Comparison of ENCODE assay signal across 7 mouse cellular contexts in genomic region chr4:154877864-154878548, GRCm38 (mm10). TPM values are rescaled to one million over a fixed set of nuclear protein-coding genes. Genes with fewer than 3 reads are reported as not detected.
DNase-seq lines count a peak whose midpoint lies in the region; ATAC-seq lines count a peak whose summit lies in the region.

No protein-coding gene starts in this region.

- no peaks in the 10 kb centered on the region for H3K36me3 ChIP-seq in intestine, embryonic 14.5 days (ENCODE audit: control insufficient read depth, insufficient read depth, low read length)
- no peaks in the 10 kb centered on the region for H3K36me3 ChIP-seq in midbrain, embryonic 10.5 days

- peak overlapping the region; percentile 56 for H3K4me2 ChIP-seq in intestine, embryonic 14.5 days (ENCODE audit: low read length)

- DNase-seq in adrenal gland, adult 18-20 months (ENCODE audit: low spot score in 2 of 2): peak; percentile 90 to 96
- peak; percentile 97 for DNase-seq in embryo, embryonic 11 days
- DNase-seq in gastrocnemius, postnatal 25 days: peak; percentile 82
- peak; percentile 98 for DNase-seq in intestine, embryonic 14.5 days (ENCODE audit: low spot score)
- DNase-seq in left cerebral cortex, postnatal 25 days (ENCODE audit: low spot score in 2 of 2): peak; percentile 90 to 92
- DNase-seq in midbrain, embryonic 10.5 days (ENCODE audit: low spot score): peak; percentile 95
- peak; percentile 99 for DNase-seq in right cerebral cortex, postnatal 4 days

- H3K9ac ChIP-seq in intestine, embryonic 14.5 days (ENCODE audit: low read length): peak overlapping the region; percentile 33; the same call in 1 of the 2 replicates

- H3K4me1 ChIP-seq in intestine, embryonic 14.5 days (replicated peaks; ENCODE audit: control insufficient read depth, insufficient read depth, low read length): no peaks in the 10 kb centered on the region; the same call in 1 of the 2 replicates
- H3K4me1 ChIP-seq in midbrain, embryonic 10.5 days: peaks cover 33% of the 10 kb centered on the region

- H3K27me3 ChIP-seq in intestine, embryonic 14.5 days (replicated peaks; ENCODE audit: control insufficient read depth, insufficient read depth, low read length): 0 out of 2 replicates have a peak, but pooled peaks cover 2% of the 10 kb centered on the region
- H3K27me3 ChIP-seq in midbrain, embryonic 10.5 days (ENCODE audit: low read depth, poor library complexity, severe bottlenecking): peaks cover 7% of the 10 kb centered on the region

- intact Hi-C loops in left cerebral cortex, postnatal 25 days (cut with DNase I): loop anchor here (1.0 kb wide), 2 partner anchors 66 to 188 kb away; no protein-coding TSS in a partner anchor

- H3K27ac ChIP-seq in intestine, embryonic 14.5 days (ENCODE audit: low read depth): peak overlapping the region; percentile 70
- peak overlapping the region; percentile 83 for H3K27ac ChIP-seq in midbrain, embryonic 10.5 days (replicated peaks)

- WGBS in intestine, embryonic 14.5 days: 9% methylated on average over 18 of the region's 18 CpGs
- 13% methylated on average over 18 of the region's 18 CpGs for WGBS in midbrain, embryonic 10.5 days

- peak; percentile 97 for ATAC-seq in intestine, embryonic 14.5 days (replicated peaks; ENCODE audit: low FRiP score, low TSS enrichment, low read depth)

- H3K4me3 ChIP-seq in intestine, embryonic 14.5 days (ENCODE audit: low read depth, low read length): peak overlapping the region; percentile 32
- peak overlapping the region; percentile 54 for H3K4me3 ChIP-seq in midbrain, embryonic 10.5 days

- H3K9me3 ChIP-seq in intestine, embryonic 14.5 days (ENCODE audit: control insufficient read depth, low read length): no peaks in the 10 kb centered on the region
- H3K9me3 ChIP-seq in midbrain, embryonic 10.5 days (replicated peaks): no peaks in the 10 kb centered on the region

RNA-seq across cellular contexts. Expression of gene Mmel1, which starts 8.6 kb away (rescaled TPM):
- 1 to 10 TPM in 1 of 2 experiments, under 1 TPM in 1; 0.19 to 3.8 TPM for total RNA-seq in adrenal gland, adult 18-20 months (2021)
- total RNA-seq in gastrocnemius, postnatal 25 days (2021): under 1 TPM; 0.13 to 0.24 TPM
- polyA plus RNA-seq in intestine, embryonic 14.5 days (2014; fragmentation: Nextera tagmentation; extraction: Ambion mirVana): not detected in 2 replicates
- total RNA-seq in left cerebral cortex, postnatal 25 days (2021): under 1 TPM; 0.48 to 0.85 TPM
- 0.20 and 0.35 TPM in 2 replicates for polyA plus RNA-seq in midbrain, embryonic 10.5 days (2016; fragmentation: Nextera tagmentation; extraction: Ambion mirVana)

RNA-seq across cellular contexts. Expression of gene Fam213b, which starts 20.9 kb away (rescaled TPM):
- total RNA-seq in adrenal gland, adult 18-20 months (2021): 100 to 1,000 TPM in 1 of 2 experiments, 10 to 100 TPM in 1; 15.5 to 104 TPM
- 10 to 100 TPM; 81.5 to 81.6 TPM for total RNA-seq in gastrocnemius, postnatal 25 days (2021)
- polyA plus RNA-seq in intestine, embryonic 14.5 days (2014; fragmentation: Nextera tagmentation; extraction: Ambion mirVana): 37.1 and 39.8 TPM in 2 replicates
- 10 to 100 TPM; 47.5 to 51.4 TPM for total RNA-seq in left cerebral cortex, postnatal 25 days (2021)
- 45.9 and 46.8 TPM in 2 replicates for polyA plus RNA-seq in midbrain, embryonic 10.5 days (2016; fragmentation: Nextera tagmentation; extraction: Ambion mirVana)

RNA-seq across cellular contexts. Expression of gene Ttc34, which starts 40.7 kb away (rescaled TPM):
- total RNA-seq in adrenal gland, adult 18-20 months (2021): under 1 TPM in 1 of 2 experiments, not detected in 1; 0.20 TPM
- total RNA-seq in gastrocnemius, postnatal 25 days (2021): not detected
- polyA plus RNA-seq in intestine, embryonic 14.5 days (2014; fragmentation: Nextera tagmentation; extraction: Ambion mirVana): 0.12 and 0.30 TPM in 2 replicates
- total RNA-seq in left cerebral cortex, postnatal 25 days (2021): 1 to 10 TPM; 2.4 to 2.7 TPM
- 0.22 and 0.57 TPM in 2 replicates for polyA plus RNA-seq in midbrain, embryonic 10.5 days (2016; fragmentation: Nextera tagmentation; extraction: Ambion mirVana)

RNA-seq across cellular contexts. Expression of gene Tnfrsf14, which starts 50.4 kb away (rescaled TPM):
- 1 to 10 TPM; 6.4 to 8.4 TPM for total RNA-seq in adrenal gland, adult 18-20 months (2021)
- 1 to 10 TPM; 1.8 to 3.0 TPM for total RNA-seq in gastrocnemius, postnatal 25 days (2021)
- 1.5 and 1.6 TPM in 2 replicates for polyA plus RNA-seq in intestine, embryonic 14.5 days (2014; fragmentation: Nextera tagmentation; extraction: Ambion mirVana)
- 1 to 10 TPM; 1.3 to 1.7 TPM for total RNA-seq in left cerebral cortex, postnatal 25 days (2021)
- polyA plus RNA-seq in midbrain, embryonic 10.5 days (2016; fragmentation: Nextera tagmentation; extraction: Ambion mirVana): 0.67 and 0.99 TPM in 2 replicates

Comparison
In these comparisons a context has a peak if more than half of its experiments do, and no peak if none do; other contexts are left out.
1. Peak in every context shown above with its lines: DNase-seq, ATAC-seq, H3K4me3 ChIP-seq and H3K27ac ChIP-seq.